Mouse (Mus musculus) liver, embryonic 14 days (tissue): Measurements from ENCODE around the gene Olfm3. TPM values are rescaled to one million over a fixed set of nuclear protein-coding genes. Genes with fewer than 3 reads are reported as not detected.

Experiments used
- polyA plus RNA-seq: library from polyadenylated mRNA; depleted of rRNA; stranded (reverse); fragments of >200 nt; gene quantifications from 2 replicates; pipeline ENCODE4 v1.2.3, GENCODE M21; 2012; rRNA removed

Olfm3 gene
- polyA plus RNA-seq: not detected in 2 replicates

DNA sequence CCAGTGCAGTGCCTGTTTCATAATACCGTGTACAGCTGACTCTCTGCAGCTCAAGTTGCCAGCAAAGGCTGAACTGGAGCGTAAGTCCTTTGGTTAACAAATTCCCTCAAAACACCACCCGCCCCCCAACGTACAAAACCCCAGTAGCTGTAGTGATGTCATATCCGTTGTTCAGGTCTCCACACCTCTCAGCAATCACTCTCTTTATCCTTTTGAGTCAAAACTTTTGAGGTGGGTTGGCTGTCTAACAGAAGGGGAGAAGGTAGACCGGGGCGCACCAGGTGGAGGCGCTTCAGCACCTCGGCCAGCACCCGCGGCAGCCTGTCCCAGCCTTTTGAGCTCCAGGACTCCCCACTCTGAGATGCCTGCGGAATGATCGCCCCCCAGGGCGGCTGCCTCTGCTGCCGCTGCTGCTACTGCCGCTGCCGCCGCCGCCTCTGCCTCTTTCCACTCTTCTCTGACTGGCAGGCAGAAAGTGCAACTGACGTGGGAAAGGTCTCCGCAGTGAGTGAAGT lies at the start of gene Olfm3:
Olfm3 (plus strand) TSS at position 155 of the 515 bp plus-strand sequence.

